Mouse (Mus musculus) myocyte (in vitro differentiated cells): ENCODE measurements around the gene Egflam.

Experiments used
- MAX ChIP-seq: IDR thresholded peaks from one replicate; pipeline ENCODE4 v1.6.1; 2011; ENCODE audit warnings: low read depth, mild to moderate bottlenecking, control low read depth
- USF1 ChIP-seq: IDR thresholded peaks from one replicate; pipeline ENCODE4 v1.6.1; 2011; ENCODE audit warnings: low read depth, mild to moderate bottlenecking, control low read depth, moderate library complexity

GRCm38 (mm10) chr15:7201421-7202380 is 196.5 kb downstream of the Egflam start:
- TF ChIP-seq MAX (no peak), USF1 (no peak)
